Mouse (Mus musculus) E14TG2a.4 (cell line): ENCODE measurements around the gene Oas1d.
"Not testable (repeated sequence)": the region's sequence is repeated elsewhere in the genome, so short reads cannot be mapped to it uniquely, and the experiment has no call there.

Experiments used
- H3K27me3 ChIP-seq: 2 replicates; pipeline ENCODE4 v1.6.1; 2014; ENCODE audit warnings: low read length, control low read depth; ENCODE audit not compliant: insufficient read depth
- H3K36me3 ChIP-seq: 2 replicates; pipeline ENCODE4 v1.6.1; 2014; ENCODE audit warnings: low read length, control low read depth; ENCODE audit not compliant: insufficient read depth
- H3K4me1 ChIP-seq: replicated peaks from 2 replicates; pipeline ENCODE4 v1.6.1; 2014; ENCODE audit warnings: low read depth, low read length, control low read depth
- H3K4me3 ChIP-seq: replicated peaks from 2 replicates; pipeline ENCODE4 v1.5.1; 2014; ENCODE audit warnings: mild to moderate bottlenecking, low read length
- H3K9me3 ChIP-seq: 2 replicates; pipeline ENCODE4 v1.6.1; 2014; ENCODE audit warnings: low read length, control low read depth
- CTCF ChIP-seq: conservative IDR thresholded peaks from 2 replicates; pipeline ENCODE4 v1.5.1; 2014; ENCODE audit warnings: low read length
- NANOG ChIP-seq: IDR thresholded peaks from 2 replicates; pipeline ENCODE4 v1.6.1; 2014; ENCODE audit warnings: borderline replicate concordance, low read length, mixed read lengths
- POU5F1 ChIP-seq: IDR thresholded peaks from 2 replicates; pipeline ENCODE4 v1.6.1; 2014; ENCODE audit warnings: low read length, borderline replicate concordance

Gene Oas1d

DNA sequence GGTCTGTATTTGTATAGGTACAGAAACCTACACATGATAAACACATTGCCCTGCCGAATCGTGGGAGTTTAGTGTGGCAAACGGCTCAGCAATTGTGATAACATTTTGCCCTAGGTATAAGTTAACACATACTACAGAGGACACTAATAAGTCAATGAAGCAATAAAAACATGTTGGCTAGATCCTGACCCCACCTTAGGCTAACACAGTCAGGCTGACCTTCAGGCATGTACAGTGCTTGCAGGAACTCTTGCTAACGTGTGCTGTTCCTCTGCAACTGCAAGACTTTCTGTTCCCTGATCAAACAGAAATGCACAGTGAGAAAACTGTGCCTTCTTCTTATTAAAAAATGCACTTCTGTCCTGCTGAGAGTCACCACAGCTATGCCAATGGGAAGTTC is 9.6 kb downstream of the Oas1d start:
- Histone ChIP-seq H3K9me3 (no peaks in the 10 kb centered on the region; the same call in 1 of the 2 replicates), H3K4me1 (no peaks in the 10 kb centered on the region), H3K36me3 (no peaks in the 10 kb centered on the region), H3K27me3 (peaks cover 55% of the 10 kb centered on the region), H3K4me3 (no peak overlapping the region)
- no peak for TF ChIP-seq POU5F1
- no peak for TF ChIP-seq NANOG
- no peak for TF ChIP-seq CTCF

- H3K9me3 ChIP-seq, H3K36me3 ChIP-seq, H3K4me3 ChIP-seq, H3K4me1 ChIP-seq: not testable (repeated sequence)
- H3K27me3 ChIP-seq, result peaks cover 55% of the 10 kb centered on the region
Measured at GRCm38 (mm10) chr5:120924520-120924919, 10.2 kb downstream of the Oas1d start.

- not testable (repeated sequence) for H3K4me1 ChIP-seq, H3K36me3 ChIP-seq, H3K9me3 ChIP-seq, H3K4me3 ChIP-seq
- peaks cover 51% of the 10 kb centered on the region for H3K27me3 ChIP-seq
Measured at GRCm38 (mm10) chr5:120926311-120926710, 12.0 kb downstream of the Oas1d start.

- peaks cover 52% of the 10 kb centered on the region for H3K27me3 ChIP-seq
- no peaks in the 10 kb centered on the region for H3K36me3 ChIP-seq
- H3K4me3 ChIP-seq, result no peak overlapping the region
- TF ChIP-seq POU5F1 (no peak), CTCF (peak; percentile 48)
- no peaks in the 10 kb centered on the region for H3K4me1 ChIP-seq
- peaks cover 2% of the 10 kb centered on the region; the same call in 1 of the 2 replicates for H3K9me3 ChIP-seq
Measured at GRCm38 (mm10) chr5:120927036-120927435, 12.7 kb downstream of the Oas1d start.

DNA sequence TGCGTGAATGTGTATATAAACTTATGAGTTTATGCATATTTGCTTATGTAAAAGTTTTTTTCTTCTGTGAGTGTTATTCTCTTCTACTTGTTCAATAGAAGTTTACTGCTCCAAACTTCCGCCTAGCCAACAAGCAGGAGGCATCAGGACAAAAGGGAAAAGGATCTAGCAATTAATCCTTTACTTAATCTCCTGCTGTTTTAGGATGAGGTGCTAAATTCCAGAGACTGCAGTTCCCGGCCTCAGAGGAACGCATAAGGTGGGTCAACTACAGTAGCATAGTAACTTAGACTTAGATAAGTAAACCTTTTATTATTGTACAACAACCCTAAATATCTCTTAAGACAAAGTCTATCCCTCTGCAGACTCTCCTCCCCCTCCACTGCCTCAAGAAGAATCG is 19.6 kb downstream of the Oas1d start:
- Histone ChIP-seq H3K9me3 (peaks cover 8% of the 10 kb centered on the region), H3K27me3 (peaks cover 38% of the 10 kb centered on the region), H3K4me3 (no peak overlapping the region), H3K36me3 (no peaks in the 10 kb centered on the region), H3K4me1 (peaks cover 35% of the 10 kb centered on the region)
- TF ChIP-seq NANOG, result peak; percentile 96
- TF ChIP-seq CTCF, result no peak

DNA sequence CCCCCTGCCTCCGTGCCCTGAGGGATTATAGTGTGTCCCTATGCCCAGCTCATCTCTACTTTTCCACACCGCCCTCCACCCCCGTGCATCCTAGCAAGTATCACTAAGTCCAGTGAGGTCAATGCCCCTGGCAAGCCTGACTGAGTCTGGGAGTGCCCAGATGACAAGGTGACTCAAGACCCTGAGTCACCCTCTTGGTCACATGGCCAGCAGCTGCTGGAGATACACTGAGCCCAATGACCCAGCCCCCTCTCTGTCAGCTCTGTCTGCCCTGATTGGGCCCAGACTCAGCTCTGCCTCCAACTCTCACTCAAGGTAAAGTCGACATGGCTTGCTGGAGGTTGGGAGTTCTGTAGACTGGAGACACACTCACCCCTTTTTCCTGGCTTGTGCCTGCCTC is 23.5 kb downstream of the Oas1d start:
- no peaks in the 10 kb centered on the region for H3K9me3 ChIP-seq
- H3K27me3 ChIP-seq, result peaks cover 29% of the 10 kb centered on the region
- H3K4me3 ChIP-seq, result peak overlapping the region; percentile 63; the same call in 1 of the 2 replicates
- TF ChIP-seq NANOG (no peak), POU5F1 (no peak), CTCF (no peak)
- no peaks in the 10 kb centered on the region for H3K36me3 ChIP-seq
- peaks cover 41% of the 10 kb centered on the region for H3K4me1 ChIP-seq

DNA sequence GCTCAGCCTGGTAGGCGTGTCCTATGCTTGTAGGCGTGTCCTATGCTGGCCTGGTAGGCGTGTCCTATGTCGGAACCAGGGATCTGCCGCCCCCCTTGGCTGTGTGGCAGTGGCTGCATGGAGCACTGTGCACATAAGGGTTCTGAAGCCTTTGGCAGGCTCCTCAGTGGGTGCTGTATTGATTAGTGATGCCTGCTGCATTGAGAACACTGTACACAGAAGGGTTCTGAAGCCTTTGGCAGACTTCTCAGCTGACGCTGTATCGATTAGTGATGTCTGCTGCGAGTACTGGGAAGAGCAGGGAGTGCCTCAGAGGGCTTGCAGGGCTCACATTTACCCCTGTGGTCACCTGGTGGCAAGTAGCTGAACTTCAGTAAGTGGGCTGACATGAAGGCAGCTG is 24.2 kb downstream of the Oas1d start:
- Histone ChIP-seq H3K4me1 (peaks cover 39% of the 10 kb centered on the region), H3K27me3 (peaks cover 34% of the 10 kb centered on the region), H3K9me3 (no peaks in the 10 kb centered on the region), H3K4me3 (peak overlapping the region; percentile 63), H3K36me3 (no peaks in the 10 kb centered on the region)
- peak; percentile 55 for TF ChIP-seq CTCF
- TF ChIP-seq POU5F1, result no peak
- TF ChIP-seq NANOG, result no peak

DNA sequence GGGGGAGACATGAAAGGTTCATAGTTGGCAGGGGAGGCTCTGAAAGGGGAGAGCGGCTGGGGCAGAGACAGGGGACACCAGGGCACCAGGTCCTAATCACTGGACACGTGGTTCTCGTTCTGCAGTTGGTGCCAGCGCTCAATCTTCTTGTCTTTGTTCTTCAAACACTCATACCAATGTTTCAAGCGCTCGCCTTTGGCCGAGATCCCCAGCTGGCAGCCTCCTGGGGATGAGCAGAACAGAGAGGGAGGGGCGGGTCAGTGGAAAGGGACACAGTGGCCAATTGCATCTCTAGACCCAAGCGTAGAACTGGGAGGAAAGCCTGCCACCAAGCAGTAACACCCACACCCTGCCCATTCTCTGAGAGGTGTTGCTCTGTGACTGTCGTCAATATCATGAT is 27.7 kb downstream of the Oas1d start:
- TF ChIP-seq POU5F1, result no peak
- Histone ChIP-seq H3K4me1 (peaks cover 53% of the 10 kb centered on the region), H3K36me3 (no peaks in the 10 kb centered on the region), H3K9me3 (no peaks in the 10 kb centered on the region), H3K4me3 (no peak overlapping the region), H3K27me3 (peaks cover 42% of the 10 kb centered on the region)

DNA sequence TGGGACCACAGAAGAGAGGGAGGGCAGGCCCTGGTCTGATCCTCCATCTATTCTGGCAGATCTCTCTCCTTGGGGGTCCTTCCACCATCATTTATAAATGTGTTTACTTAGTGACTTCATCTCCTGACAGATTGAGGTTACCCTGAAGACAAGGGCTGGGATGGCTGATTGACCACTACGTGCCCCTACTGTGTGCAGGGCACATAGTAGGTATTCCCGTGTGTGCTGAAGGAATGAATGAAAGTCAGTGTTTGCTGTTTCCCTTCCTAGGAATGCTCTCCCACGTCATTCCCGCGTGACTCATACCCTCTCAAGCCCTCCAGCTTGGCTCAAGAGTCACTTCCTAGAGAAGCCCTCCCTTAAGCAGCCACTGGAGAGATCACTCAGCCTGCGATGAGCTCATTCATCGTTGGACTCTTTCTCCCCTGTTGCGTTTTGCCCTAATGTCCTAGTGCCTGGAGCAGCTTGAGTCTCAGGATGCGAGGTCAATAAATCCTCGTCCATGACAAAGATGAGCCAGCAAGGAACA is 38.0 kb downstream of the Oas1d start:
- peaks cover 58% of the 10 kb centered on the region for H3K27me3 ChIP-seq
- no peaks in the 10 kb centered on the region for H3K36me3 ChIP-seq
- peaks cover 9% of the 10 kb centered on the region for H3K4me1 ChIP-seq
- H3K9me3 ChIP-seq, result no peaks in the 10 kb centered on the region
- TF ChIP-seq CTCF (no peak), NANOG (no peak), POU5F1 (no peak)
- H3K4me3 ChIP-seq, result no peak overlapping the region
